8 mouse cellular contexts compared by ENCODE assay signal in genomic region chr3:137752447-137753256, GRCm38 (mm10).
DNase-seq lines count a peak whose midpoint lies in the region; ATAC-seq and TF ChIP-seq lines count a peak whose summit lies in the region.

No protein-coding gene starts in this region.

- 19% methylated on average over 25 of the region's 25 CpGs for WGBS in cerebellum, adult 2 months
- 20% methylated on average over 25 of the region's 25 CpGs for WGBS in hindbrain, embryonic 11.5 days
- 15% methylated on average over 25 of the region's 25 CpGs for WGBS in lung, embryonic 16.5 days

- H3K4me1 ChIP-seq in G1E (ENCODE audit: insufficient read depth, low read depth, low read length): peaks cover 7% of the 10 kb centered on the region
- no peaks in the 10 kb centered on the region for H3K4me1 ChIP-seq in cerebellum, adult 2 months (ENCODE audit: control insufficient read depth, insufficient read depth, low read length)
- no peaks in the 10 kb centered on the region for H3K4me1 ChIP-seq in hindbrain, embryonic 11.5 days (replicated peaks; ENCODE audit: control insufficient read depth, insufficient read depth, low read length)
- H3K4me1 ChIP-seq in lung, embryonic 16.5 days (replicated peaks; ENCODE audit: control insufficient read depth, insufficient read depth, low read length): peaks cover 7% of the 10 kb centered on the region; the same call in 1 of the 2 replicates

- peak overlapping the region; percentile 36 for H3K4me2 ChIP-seq in hindbrain, embryonic 11.5 days (replicated peaks; ENCODE audit: low read depth, low read length)
- H3K4me2 ChIP-seq in lung, embryonic 16.5 days (ENCODE audit: low read depth, low read length): peak overlapping the region; percentile 63

- H3K9ac ChIP-seq in hindbrain, embryonic 11.5 days (ENCODE audit: low read depth, low read length): no peak overlapping the region
- H3K9ac ChIP-seq in lung, embryonic 16.5 days (ENCODE audit: low read length): peak overlapping the region; percentile 55

- ATAC-seq in G1E (ENCODE audit: extremely low read depth, insufficient number of reproducible peaks, low FRiP score, poor library complexity, severe bottlenecking): no peak
- ATAC-seq in hindbrain, embryonic 11.5 days (ENCODE audit: low FRiP score): peak; percentile 90
- ATAC-seq in lung, embryonic 16.5 days (ENCODE audit: low read depth): peak; percentile 82

- DNase-seq in G1E (ENCODE audit: low spot score): peak; percentile 8
- peak; percentile 77 to 83 for DNase-seq in cerebellum, adult 2 months
- peak; percentile 65 to 93 for DNase-seq in frontal cortex, adult 2 months (ENCODE audit: extremely low spot score in 1 of 2, low spot score in 1 of 2)
- peak; percentile 93 for DNase-seq in hindbrain, embryonic 11.5 days (ENCODE audit: low spot score)
- DNase-seq in layer of hippocampus, adult 9-11 months: peak; percentile 81
- peak; percentile 81 for DNase-seq in ovary, postnatal 36 days (ENCODE audit: low spot score)
- DNase-seq in thymus, postnatal 25 days: peak; percentile 67

- no peaks in the 10 kb centered on the region for H3K9me3 ChIP-seq in G1E (replicated peaks)
- H3K9me3 ChIP-seq in hindbrain, embryonic 11.5 days (ENCODE audit: control insufficient read depth, low read length): no peaks in the 10 kb centered on the region
- no peaks in the 10 kb centered on the region for H3K9me3 ChIP-seq in lung, embryonic 16.5 days (ENCODE audit: control insufficient read depth, low read length)

- no peaks in the 10 kb centered on the region for H3K36me3 ChIP-seq in G1E (replicated peaks)
- H3K36me3 ChIP-seq in hindbrain, embryonic 11.5 days (ENCODE audit: control insufficient read depth, insufficient read depth, low read length): no peaks in the 10 kb centered on the region
- no peaks in the 10 kb centered on the region for H3K36me3 ChIP-seq in lung, embryonic 16.5 days (ENCODE audit: control insufficient read depth, insufficient read depth, low read length)

- no peak overlapping the region for H3K27ac ChIP-seq in cerebellum, adult 2 months (ENCODE audit: insufficient read depth, low read length)
- no peak overlapping the region for H3K27ac ChIP-seq in hindbrain, embryonic 11.5 days (ENCODE audit: low read depth, low read length)
- peak overlapping the region; percentile 23 for H3K27ac ChIP-seq in lung, embryonic 16.5 days (ENCODE audit: low read length)

- H3K27me3 ChIP-seq in G1E (ENCODE audit: insufficient read depth, low read length): peaks cover 38% of the 10 kb centered on the region
- no peaks in the 10 kb centered on the region for H3K27me3 ChIP-seq in cerebellum, adult 2 months (ENCODE audit: control insufficient read depth, insufficient read depth, low read length)
- no peaks in the 10 kb centered on the region for H3K27me3 ChIP-seq in hindbrain, embryonic 11.5 days (ENCODE audit: control insufficient read depth, insufficient read depth, low read length)
- no peaks in the 10 kb centered on the region for H3K27me3 ChIP-seq in lung, embryonic 16.5 days (ENCODE audit: control insufficient read depth, insufficient read depth, low read depth, low read length)

- H3K4me3 ChIP-seq in G1E (ENCODE audit: low read depth, low read length): no peak overlapping the region
- H3K4me3 ChIP-seq in cerebellum, adult 2 months (replicated peaks; ENCODE audit: insufficient read depth, low read depth, low read length): peak overlapping the region; percentile 52
- H3K4me3 ChIP-seq in hindbrain, embryonic 11.5 days (ENCODE audit: low read depth, low read length): peak overlapping the region; percentile 6; the same call in 1 of the 2 replicates
- peak overlapping the region; percentile 46 for H3K4me3 ChIP-seq in lung, embryonic 16.5 days (ENCODE audit: low read length)

- no peak for TF ChIP-seq POLR2A in cerebellum, adult 2 months (IDR thresholded peaks at IDR 0.05; ENCODE audit: borderline replicate concordance, insufficient read depth, low read length)

- peak; percentile 32; the same call in 1 of the 2 replicates for TF ChIP-seq CTCF in G1E (IDR thresholded peaks at IDR 0.05; ENCODE audit: low read depth, low read length)
- peak; percentile 88 for TF ChIP-seq CTCF in cerebellum, adult 2 months (IDR thresholded peaks at IDR 0.05; ENCODE audit: borderline replicate concordance, insufficient read depth, low read depth, low read length)

Comparison
In these comparisons a context has a peak if more than half of its experiments do, and no peak if none do; other contexts are left out.
1. DNase-seq: peak in every context shown above with its lines; median percentile 93 in hindbrain, embryonic 11.5 days; 81 in layer of hippocampus, adult 9-11 months; 81 in ovary, postnatal 36 days; 80 in cerebellum, adult 2 months; 79 in frontal cortex, adult 2 months; 67 in thymus, postnatal 25 days; 8 in G1E.